Mouse (Mus musculus): ENCODE measurements around the gene Pex13. TPM values are rescaled to one million over a fixed set of nuclear protein-coding genes. Genes with fewer than 3 reads are reported as not detected.

The Pex13 gene
- polyA plus RNA-seq (2015; fragmentation: Illumina TruSeq; extraction: RNeasy Lipid Tissue Mini Kit (QIAGEN cat#74804); ENCODE audit: insufficient read depth, low read depth, low replicate concordance) = 3.9 TPM

GRCm38 (mm10) chr11:23665798-23666501, at the start of gene Pex13:
Gene Pex13, minus strand, starts transcription at chr11:23665959.

GRCm38 (mm10) chr11:23665311-23665786, 410 bp downstream of the Pex13 start, which contains the start of gene Pus10:
Gene Pus10, plus strand, starts transcription at chr11:23665674.

DNA sequence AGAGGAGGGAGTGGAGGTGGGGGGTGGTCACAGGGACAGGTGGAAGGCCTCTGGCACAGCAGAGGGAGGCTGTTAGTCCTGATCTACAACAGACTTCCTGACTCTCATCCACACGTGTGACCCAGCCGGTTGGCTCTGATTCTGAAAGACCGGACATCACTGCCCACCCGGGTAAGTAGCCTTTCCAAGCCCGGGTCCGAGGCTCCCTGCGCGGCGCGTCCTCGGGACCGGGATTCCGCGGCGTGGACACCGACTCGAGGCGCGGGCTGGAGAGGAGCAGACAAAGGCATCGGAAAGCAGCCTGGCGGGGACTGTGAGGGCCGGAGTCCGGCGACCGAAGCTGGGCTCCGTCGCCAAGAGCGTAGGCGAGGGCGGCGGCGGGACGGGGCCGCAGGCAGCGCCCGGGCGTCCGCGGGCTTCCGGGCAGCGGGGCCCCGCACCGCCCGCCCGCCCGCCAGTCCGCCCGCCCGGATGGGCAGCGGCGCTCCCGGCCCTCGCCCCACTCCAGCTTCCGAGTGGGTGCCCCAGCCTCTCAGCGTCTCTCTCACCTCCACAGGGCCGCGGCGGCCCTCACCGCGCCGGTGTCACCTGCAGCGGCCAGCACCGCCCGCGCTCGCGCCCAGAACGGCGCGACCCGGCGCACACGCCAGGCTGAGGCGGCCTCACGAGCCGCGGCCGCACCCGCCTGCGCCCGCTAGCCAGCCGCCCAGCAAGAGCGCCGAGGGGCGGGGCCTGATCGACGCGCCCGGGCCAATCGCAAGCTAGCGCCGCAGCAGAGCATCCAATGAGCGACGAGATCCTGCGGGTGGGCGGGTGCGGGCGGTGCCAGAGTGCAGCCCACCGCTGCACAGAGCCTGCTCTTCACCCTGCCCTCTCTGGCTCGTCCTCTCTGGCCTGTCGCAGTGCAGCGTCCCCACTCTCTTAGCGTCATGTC, 32.5 kb downstream of the Pex13 start, which contains the start of gene 0610010F05Rik:
TSS of gene 0610010F05Rik (minus strand) at position 695 of the 934 bp plus-strand sequence.

Other genes with a start within 250 kb of the Pex13 start
- 10.3 TPM for gene Ahsa2, start 167.9 kb downstream of the Pex13 start, polyA plus RNA-seq (2015; fragmentation: Illumina TruSeq; extraction: RNeasy Lipid Tissue Mini Kit (QIAGEN cat#74804); ENCODE audit: insufficient read depth, low read depth, low replicate concordance)
- gene 1700093K21Rik, start 144.8 kb downstream of the Pex13 start, polyA plus RNA-seq (2015; fragmentation: Illumina TruSeq; extraction: RNeasy Lipid Tissue Mini Kit (QIAGEN cat#74804); ENCODE audit: insufficient read depth, low read depth, low replicate concordance) = 1.6 TPM
- 2.3 TPM for gene 0610010F05Rik, start 32.3 kb downstream of the Pex13 start, polyA plus RNA-seq (2015; fragmentation: Illumina TruSeq; extraction: RNeasy Lipid Tissue Mini Kit (QIAGEN cat#74804); ENCODE audit: insufficient read depth, low read depth, low replicate concordance)
- 2.2 TPM for gene Pus10, start 285 bp downstream of the Pex13 start, polyA plus RNA-seq (2015; fragmentation: Illumina TruSeq; extraction: RNeasy Lipid Tissue Mini Kit (QIAGEN cat#74804); ENCODE audit: insufficient read depth, low read depth, low replicate concordance)
- 0.68 TPM for gene Rel, start 105.0 kb upstream of the Pex13 start, polyA plus RNA-seq (2015; fragmentation: Illumina TruSeq; extraction: RNeasy Lipid Tissue Mini Kit (QIAGEN cat#74804); ENCODE audit: insufficient read depth, low read depth, low replicate concordance)
- gene Papolg, start 229.3 kb upstream of the Pex13 start, polyA plus RNA-seq (2015; fragmentation: Illumina TruSeq; extraction: RNeasy Lipid Tissue Mini Kit (QIAGEN cat#74804); ENCODE audit: insufficient read depth, low read depth, low replicate concordance) = 1.2 TPM

All from pancreas, adult 10 weeks (tissue).